Mouse (Mus musculus): Measurements from ENCODE around the gene Kif1c.
"Not testable (repeated sequence)": the region's sequence is repeated elsewhere in the genome, so short reads cannot be mapped to it uniquely, and the experiment has no call there.

The Kif1c gene

GRCm38 (mm10) chr11:70742581-70743459 lies 42.5 kb downstream of the Kif1c start:
- no peak for DNase-seq (ENCODE audit: low spot score)

- DNase-seq (ENCODE audit: low spot score) = no peak
Observed at GRCm38 (mm10) chr11:70745636-70746035, 45.3 kb downstream of the Kif1c start.

GRCm38 (mm10) chr11:70747876-70748545 lies 47.7 kb downstream of the Kif1c start:
- DNase-seq (ENCODE audit: low spot score) = no peak

GRCm38 (mm10) chr11:70752337-70753017 lies 52.1 kb downstream of the Kif1c start:
- DNase-seq (ENCODE audit: low spot score) = no peak

DNA sequence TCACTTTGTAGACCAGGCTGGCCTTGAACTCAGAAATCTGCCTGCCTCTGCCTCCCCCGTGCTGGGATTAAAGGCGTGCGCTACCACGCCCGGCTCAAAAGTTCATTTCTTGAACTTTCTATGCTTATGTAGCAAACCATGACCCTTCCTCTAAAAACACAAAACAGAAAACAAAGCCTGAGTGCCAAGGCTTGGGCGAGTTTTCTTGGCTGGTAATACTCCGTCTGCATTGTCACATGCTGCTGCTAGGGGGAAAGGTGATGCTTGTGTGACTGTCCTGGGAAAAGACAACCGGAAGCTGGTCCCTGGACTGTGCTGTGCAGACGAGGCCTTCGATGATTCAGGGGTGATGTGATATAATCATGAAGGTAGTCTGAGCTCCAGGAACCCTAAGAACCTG lies 52.8 kb downstream of the Kif1c start:
- no peak for DNase-seq (ENCODE audit: low spot score)

DNA sequence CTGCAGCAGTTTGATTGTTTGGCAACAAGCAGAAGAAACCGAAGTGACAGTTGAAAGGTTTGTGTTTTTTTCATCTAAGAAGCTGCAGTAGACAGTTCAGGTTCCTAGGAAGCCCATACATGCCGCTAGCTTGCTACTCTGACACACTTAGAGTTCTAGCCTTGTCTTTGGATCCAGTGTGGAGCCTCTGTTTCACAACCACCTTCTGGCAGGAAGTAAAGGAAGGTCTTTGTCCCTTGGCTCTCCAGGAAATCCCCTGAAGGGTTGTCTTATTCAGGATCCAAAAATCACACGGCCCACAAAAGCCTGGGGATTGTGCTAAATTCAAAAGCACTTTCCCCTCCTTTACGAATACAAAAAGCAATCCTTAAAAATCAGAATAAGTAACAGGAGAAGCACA lies 54.1 kb downstream of the Kif1c start:
- no peak for DNase-seq (ENCODE audit: low spot score)

GRCm38 (mm10) chr11:70754958-70755357 lies 54.6 kb downstream of the Kif1c start:
- DNase-seq (ENCODE audit: low spot score) = no peak

DNA sequence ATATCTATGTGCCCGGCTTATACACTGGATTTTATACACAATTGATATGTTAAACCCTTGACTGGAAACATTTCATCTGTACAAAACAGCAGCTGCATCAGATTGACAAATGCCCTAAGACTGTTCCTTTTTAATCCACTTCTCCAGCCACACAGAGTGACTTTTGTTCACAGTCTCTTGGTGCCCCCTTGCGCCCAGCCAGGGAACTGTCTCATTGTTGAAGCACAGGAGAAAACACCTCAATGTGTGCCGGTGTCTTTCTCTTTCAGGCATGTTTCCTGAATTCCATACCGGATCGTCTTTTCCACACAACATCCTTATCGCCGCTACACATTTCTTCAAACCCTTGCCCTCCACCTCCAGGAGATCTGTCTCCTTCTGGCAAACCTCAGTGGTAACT lies 55.3 kb downstream of the Kif1c start:
- peak; percentile 73 for DNase-seq (ENCODE audit: low spot score)

- not testable (repeated sequence) for DNase-seq (ENCODE audit: low spot score)
Observed at GRCm38 (mm10) chr11:70760446-70760845, 60.1 kb downstream of the Kif1c start.

DNA sequence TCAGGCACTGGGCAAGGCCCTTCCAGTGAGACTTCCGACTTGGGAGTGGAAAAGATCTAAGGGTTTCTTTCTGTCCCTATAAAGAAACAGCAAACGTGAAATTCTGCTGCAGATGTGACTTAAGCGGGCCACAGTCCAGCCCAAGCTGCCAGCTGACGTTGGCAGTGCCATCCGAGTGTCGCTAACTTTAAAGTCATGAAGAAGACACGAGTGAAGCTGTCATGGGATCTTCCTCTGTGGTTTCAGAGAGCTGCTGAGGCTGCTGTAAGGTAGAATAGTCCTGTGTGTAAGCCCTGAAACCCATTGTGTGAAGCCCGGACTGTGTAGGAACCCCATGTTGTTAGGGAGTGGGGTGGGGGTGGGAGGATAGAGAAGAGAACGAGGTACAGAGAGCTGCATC lies 62.3 kb downstream of the Kif1c start:
- no peak for DNase-seq (ENCODE audit: low spot score)

GRCm38 (mm10) chr11:70763582-70763935 lies 63.2 kb downstream of the Kif1c start:
- no peak for DNase-seq (ENCODE audit: low spot score)

DNA sequence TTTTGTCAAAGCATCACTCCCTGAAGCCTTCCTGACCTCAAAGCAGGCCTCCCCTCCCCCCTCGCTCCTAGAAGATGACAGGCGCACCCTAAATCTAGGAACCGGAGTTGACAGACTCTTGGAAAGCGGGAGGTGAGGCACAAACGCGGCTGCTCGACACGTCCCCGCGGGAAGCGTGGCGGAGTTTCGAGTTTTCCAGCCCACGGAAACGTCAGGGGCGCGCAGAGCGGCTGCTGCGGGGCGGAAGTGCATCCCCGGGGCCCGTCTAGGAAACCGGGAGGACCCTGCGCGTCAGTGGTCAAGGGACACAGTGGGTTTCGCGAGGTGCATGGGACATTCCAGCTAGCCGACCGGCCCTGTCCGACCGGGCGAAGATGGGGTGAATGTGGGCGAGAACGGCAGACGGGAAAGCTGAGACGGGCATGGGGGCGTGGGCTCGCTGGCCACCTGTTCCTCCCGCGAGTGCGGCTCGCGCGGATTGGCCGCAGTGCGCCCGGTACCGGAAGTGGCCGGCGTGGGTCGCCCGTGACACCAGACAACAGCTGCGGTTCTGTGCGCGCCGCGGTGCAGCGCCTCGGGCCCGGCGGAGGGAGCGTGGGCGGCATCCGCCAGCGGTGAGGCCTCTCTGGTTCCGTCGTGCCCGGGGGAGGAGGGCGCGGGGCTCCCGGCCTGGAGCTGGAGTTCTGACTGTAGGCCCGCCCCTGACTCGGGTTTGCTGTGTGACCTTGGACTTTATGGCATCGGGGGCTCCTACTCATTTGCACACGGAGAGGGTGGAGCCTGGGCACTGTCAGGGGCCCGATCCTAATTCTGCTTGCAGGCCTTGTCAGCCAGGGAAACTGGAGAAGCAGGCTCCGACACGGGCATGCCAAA lies 63.8 kb downstream of the Kif1c start, which contains the start of gene Zfp3:
TSS of gene Zfp3 (plus strand) at position 274 of the 873 bp plus-strand sequence.
- peak; percentile 54 for DNase-seq (ENCODE audit: low spot score)

- no peak for DNase-seq (ENCODE audit: low spot score)
Observed at GRCm38 (mm10) chr11:70765776-70766445, 65.6 kb downstream of the Kif1c start.

GRCm38 (mm10) chr11:70770804-70771203 lies 70.5 kb downstream of the Kif1c start:
- no peak for DNase-seq (ENCODE audit: low spot score)

- peak; percentile 59 for DNase-seq (ENCODE audit: low spot score)
Observed at GRCm38 (mm10) chr11:70776830-70777571, 76.7 kb downstream of the Kif1c start.

DNA sequence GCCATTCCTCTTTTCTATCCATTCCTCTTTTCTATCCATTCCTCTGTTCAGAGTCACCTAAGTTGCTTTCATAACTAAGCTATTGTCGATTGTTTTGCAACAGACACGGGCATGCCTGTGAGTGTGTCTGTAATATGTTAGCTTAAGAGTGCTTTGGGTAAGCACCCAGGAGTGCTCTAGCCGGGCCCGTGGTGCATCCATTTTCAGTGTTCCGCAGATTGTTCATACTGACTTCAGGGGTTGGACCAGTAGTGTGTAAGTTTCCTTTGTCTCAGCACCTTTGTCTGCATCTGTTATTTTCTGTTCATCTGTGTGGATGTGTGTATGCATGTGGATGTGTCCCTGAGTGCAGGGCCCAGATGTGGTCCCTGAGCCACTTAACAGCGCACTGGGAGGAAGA lies 77.3 kb downstream of the Kif1c start:
- no peak for DNase-seq (ENCODE audit: low spot score)

- not testable (repeated sequence) for DNase-seq (ENCODE audit: low spot score)
Observed at GRCm38 (mm10) chr11:70778058-70778457, 77.7 kb downstream of the Kif1c start.

All from c-Kit-positive CD71-positive TER-119-positive erythroid progenitor cells, embryonic 14.5 days (primary cell).